In the genomic region with DNA sequence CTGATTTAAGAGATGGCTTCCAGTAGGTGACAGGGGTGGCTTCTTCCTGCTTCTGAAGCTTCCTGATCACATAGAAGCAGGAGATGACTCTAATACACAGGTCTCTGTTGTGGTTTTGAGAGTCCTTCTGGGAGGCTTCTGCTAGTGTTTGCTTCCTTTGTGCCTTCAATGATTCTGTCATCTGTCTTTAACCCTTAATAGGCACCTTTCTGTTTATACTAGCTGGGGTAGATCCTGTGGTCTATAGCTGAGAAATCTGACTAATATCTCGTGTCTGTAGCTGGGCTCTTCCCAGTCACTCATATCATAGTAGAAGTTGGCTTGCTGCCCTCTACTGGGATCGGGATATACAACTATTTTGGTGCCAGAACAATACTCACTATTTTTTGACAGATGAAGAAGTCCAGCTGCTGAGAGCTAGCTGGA, we compare ENCODE assay signal across 7 mouse cellular contexts. TPM values are rescaled to one million over a fixed set of nuclear protein-coding genes. Genes with fewer than 3 reads are reported as not detected.
DNase-seq lines count a peak whose midpoint lies in the region; ATAC-seq and TF ChIP-seq lines count a peak whose summit lies in the region.

No protein-coding gene starts in this region.

- ATAC-seq in lung, postnatal 0 days: peak; percentile 35; the same call in 1 of the 2 replicates

- TF ChIP-seq CTCF in brain, embryonic 14.5 days (IDR thresholded peaks at IDR 0.05; ENCODE audit: borderline replicate concordance, extremely low read depth, insufficient read depth, insufficient read length): peak; percentile 19; the same call in 1 of the 2 replicates
- TF ChIP-seq CTCF in lung, postnatal 0 days (IDR thresholded peaks at IDR 0.05): peak; percentile 40

- H3K36me3 ChIP-seq in lung, postnatal 0 days (ENCODE audit: insufficient read depth, low read length): no peaks in the 10 kb centered on the region

- 8% methylated on average over 2 of the region's 2 CpGs for WGBS in lung, postnatal 0 days

- DNase-seq in right cerebral cortex, adult 2 months (ENCODE audit: low spot score in 2 of 2): peak; percentile 6
- DNase-seq in right cerebral cortex, postnatal 36 days (ENCODE audit: low spot score in 2 of 2): no peak
- DNase-seq in brain, embryonic 14.5 days (ENCODE audit: low read depth): peak; percentile 38
- DNase-seq in kidney, adult 18-20 months: peak; percentile 10
- peak; percentile 63 for DNase-seq in lung, postnatal 0 days (ENCODE audit: low spot score)
- no peak for DNase-seq in yolk sac, embryonic 10.5 days (ENCODE audit: low spot score)
- DNase-seq in urinary bladder, adult 2 months (ENCODE audit: low spot score): no peak

- no peak for TF ChIP-seq EP300 in lung, postnatal 0 days (IDR thresholded peaks at IDR 0.05)

- H3K27me3 ChIP-seq in lung, postnatal 0 days (replicated peaks; ENCODE audit: insufficient read depth, low read length): no peaks in the 10 kb centered on the region

- H3K4me1 ChIP-seq in lung, postnatal 0 days (ENCODE audit: insufficient read depth, low read depth, low read length): no peaks in the 10 kb centered on the region

- H3K4me2 ChIP-seq in lung, postnatal 0 days (replicated peaks; ENCODE audit: low read depth, low read length): no peak overlapping the region

- H3K27ac ChIP-seq in lung, postnatal 0 days (ENCODE audit: low read length): no peak overlapping the region

- H3K9me3 ChIP-seq in lung, postnatal 0 days (ENCODE audit: low read length): no peaks in the 10 kb centered on the region

- H3K4me3 ChIP-seq in lung, postnatal 0 days (ENCODE audit: low read depth, low read length): no peak overlapping the region

- TF ChIP-seq POLR2A in brain, embryonic 14.5 days (IDR thresholded peaks at IDR 0.05; ENCODE audit: borderline replicate concordance, extremely low read depth, insufficient read depth, insufficient read length, poor library complexity, severe bottlenecking): no peak

- no peak overlapping the region for H3K9ac ChIP-seq in lung, postnatal 0 days (replicated peaks; ENCODE audit: low read depth)

RNA-seq across cellular contexts. Expression of a gene that starts 50.2 kb away (rescaled TPM):
- 127 and 173 TPM in 2 replicates for polyA plus RNA-seq in brain, embryonic 14.5 days (2012; rRNA removed)
- 133 and 156 TPM in 2 replicates for polyA plus RNA-seq in lung, postnatal 0 days (2015; fragmentation: Nextera tagmentation; extraction: Ambion mirVana)
- 119 and 181 TPM in 2 replicates for polyA plus RNA-seq in urinary bladder, adult 2 months (2012; rRNA removed)

Comparison
In these comparisons a context has a peak if more than half of its experiments do, and no peak if none do; other contexts are left out.
1. DNase-seq: peak in right cerebral cortex, adult 2 months (2 of 2), brain, embryonic 14.5 days (single experiment), kidney, adult 18-20 months (single experiment) and lung, postnatal 0 days (single experiment); none in right cerebral cortex, postnatal 36 days (0 of 2), yolk sac, embryonic 10.5 days (single experiment) and urinary bladder, adult 2 months (single experiment).